Mouse (Mus musculus) stomach, embryonic 14.5 days (tissue): ENCODE data around the gene Lgr5. TPM values are rescaled to one million over a fixed set of nuclear protein-coding genes. Genes with fewer than 3 reads are reported as not detected.

ENCODE experiments used
- ATAC-seq: fragments of 200-750 bp; cut with Nextera tagmentation; 2 replicates; pipeline ENCODE4 v1.8.0; 2017; ENCODE audit warnings: low read depth, moderate TSS enrichment; ENCODE audit not compliant: insufficient number of reproducible peaks, insufficient read depth, low FRiP score
- H3K27ac ChIP-seq: fragments of 300-500 bp; sonication (generic); 2 replicates; pipeline ENCODE4 v1.5.1; 2014; ENCODE audit warnings: mild to moderate bottlenecking, low read length, moderate library complexity, mixed read lengths
- H3K27me3 ChIP-seq: fragments of 300-500 bp; sonication (generic); 2 replicates; pipeline ENCODE4 v1.6.1; 2014; ENCODE audit warnings: low read length, control low read depth, mixed read lengths; ENCODE audit not compliant: control insufficient read depth, insufficient read depth
- H3K36me3 ChIP-seq: fragments of 300-500 bp; sonication (generic); 2 replicates; pipeline ENCODE4 v1.6.1; 2014; ENCODE audit warnings: mild to moderate bottlenecking, control low read depth, low read length, moderate library complexity, mixed read lengths; ENCODE audit not compliant: control insufficient read depth, insufficient read depth
- H3K4me1 ChIP-seq: fragments of 300-500 bp; sonication (generic); 2 replicates; pipeline ENCODE4 v1.6.1; 2014; ENCODE audit warnings: low read length, control low read depth, mixed read lengths; ENCODE audit not compliant: control insufficient read depth, insufficient read depth
- H3K4me2 ChIP-seq: fragments of 300-500 bp; sonication (generic); replicated peaks from 2 replicates; pipeline ENCODE4 v1.6.1; 2014; ENCODE audit warnings: low read depth, low read length, control low read depth
- H3K4me3 ChIP-seq: fragments of 300-500 bp; sonication (generic); 2 replicates; pipeline ENCODE4 v1.5.1; 2014; ENCODE audit warnings: low read depth, low read length, control low read depth
- H3K9ac ChIP-seq: fragments of 300-500 bp; sonication (generic); replicated peaks from 2 replicates; pipeline ENCODE4 v1.6.1; 2014; ENCODE audit warnings: low read depth, mild to moderate bottlenecking, control low read depth, low read length, moderate library complexity, mixed read lengths
- H3K9me3 ChIP-seq: fragments of 300-500 bp; sonication (generic); 2 replicates; pipeline ENCODE4 v1.6.1; 2016; ENCODE audit warnings: low read depth, low read length, control low read depth; ENCODE audit not compliant: control insufficient read depth
- WGBS: fragments of 180-500 bp; shearing (Covaris S2); extraction: QIAGEN DNeasy Blood & Tissue Kit; methylation state at CpG from one replicate; pipeline ENCODE4 v1.1.7; 2014; 5-methylcytosine and 5-hydroxymethylcytosine counted together
- polyA plus RNA-seq: library from polyadenylated mRNA; unstranded; fragments of >200 nt; fragmentation: Nextera tagmentation; extraction: Ambion mirVana; gene quantifications from 2 replicates; pipeline ENCODE4 v1.2.1, GENCODE M21; 2014

Gene Lgr5
- polyA plus RNA-seq, 1 experiment from 2014 or later = 3.5 TPM

DNA sequence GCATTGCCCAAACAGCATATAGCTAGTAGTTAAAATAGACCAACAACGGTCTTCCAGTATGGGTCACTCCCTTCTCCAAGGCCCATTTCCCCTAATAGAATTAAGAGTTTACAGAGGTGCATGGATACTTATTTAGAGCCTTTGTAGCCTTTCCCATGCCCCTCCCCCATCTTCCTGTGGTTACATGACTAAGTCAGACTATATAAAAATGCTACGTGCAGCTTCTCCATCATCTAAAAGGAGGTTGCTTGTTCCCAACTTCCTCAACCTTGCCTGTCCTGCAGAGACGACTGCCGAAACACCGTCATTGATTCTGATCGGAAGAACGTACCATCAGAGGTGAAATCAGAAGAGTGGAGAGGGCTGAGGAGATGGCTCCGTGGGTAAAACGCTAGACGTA, 82.4 kb downstream of the Lgr5 start:
- no peak overlapping the region for H3K27ac ChIP-seq
- H3K27me3 ChIP-seq = no peaks in the 10 kb centered on the region
- H3K9me3 ChIP-seq = no peaks in the 10 kb centered on the region
- no peaks in the 10 kb centered on the region for H3K4me1 ChIP-seq
- no peak overlapping the region for H3K4me2 ChIP-seq
- 78% methylated on average over 10 of the region's 10 CpGs for WGBS
- no peaks in the 10 kb centered on the region for H3K36me3 ChIP-seq
- no peak for ATAC-seq
- no peak overlapping the region for H3K9ac ChIP-seq
- no peak overlapping the region for H3K4me3 ChIP-seq

- Histone ChIP-seq H3K9me3 (no peaks in the 10 kb centered on the region), H3K9ac (no peak overlapping the region), H3K4me3 (no peak overlapping the region), H3K27me3 (no peaks in the 10 kb centered on the region), H3K4me1 (peaks cover 4% of the 10 kb centered on the region; the same call in 1 of the 2 replicates), H3K36me3 (no peaks in the 10 kb centered on the region), H3K4me2 (peak overlapping the region; percentile 13), H3K27ac (no peak overlapping the region)
- 2% methylated on average over 7 of the region's 7 CpGs for WGBS
- no peak for ATAC-seq
Measured at GRCm38 (mm10) chr10:115493778-115494141, 93.8 kb downstream of the Lgr5 start.

DNA sequence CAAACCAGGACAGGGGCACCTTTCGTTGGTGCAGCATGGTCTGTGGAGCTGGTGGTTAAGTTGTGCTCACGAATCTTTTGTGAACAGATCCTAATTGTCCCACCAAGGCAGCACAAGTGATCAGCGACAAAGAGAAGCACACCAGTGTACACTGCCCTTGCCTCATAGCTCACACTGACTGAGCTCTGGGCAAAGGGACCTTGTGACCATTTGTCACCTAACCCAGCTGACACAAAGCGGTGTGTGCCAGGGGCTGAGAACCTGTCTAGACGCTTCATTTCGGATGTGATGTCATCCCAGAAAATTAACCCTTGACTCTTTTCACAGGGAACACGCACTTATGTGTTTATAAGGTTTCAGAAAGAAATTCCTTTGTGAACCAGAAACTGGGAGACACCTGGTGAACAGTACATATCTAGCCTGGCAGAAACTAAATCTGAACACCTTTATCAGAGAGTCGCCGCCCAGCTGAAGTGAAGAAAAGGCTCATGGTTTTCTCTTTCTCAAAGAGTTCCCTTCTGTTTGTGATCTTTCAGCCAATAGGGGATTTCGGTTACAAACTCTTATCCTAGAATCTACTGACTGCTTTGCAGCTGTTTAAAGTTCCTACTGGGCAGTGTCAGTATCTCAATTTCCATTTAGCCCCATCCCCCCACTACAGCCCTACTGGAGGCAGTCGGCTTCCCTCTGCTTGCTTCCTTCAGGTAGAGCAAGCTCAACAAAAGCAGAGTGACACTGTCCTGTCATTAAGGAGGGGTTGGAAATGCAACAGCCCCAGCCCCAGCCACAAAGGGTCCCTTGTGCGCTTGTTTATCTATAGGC, 94.4 kb downstream of the Lgr5 start:
- peaks cover 4% of the 10 kb centered on the region; the same call in 1 of the 2 replicates for H3K4me1 ChIP-seq
- 28% methylated on average over 12 of the region's 12 CpGs for WGBS
- peak overlapping the region; percentile 13 for H3K4me2 ChIP-seq
- no peaks in the 10 kb centered on the region for H3K9me3 ChIP-seq
- no peaks in the 10 kb centered on the region for H3K36me3 ChIP-seq
- H3K27me3 ChIP-seq = no peaks in the 10 kb centered on the region
- ATAC-seq = peak; percentile 46; the same call in 1 of the 2 replicates
- no peak overlapping the region for H3K27ac ChIP-seq
- no peak overlapping the region for H3K4me3 ChIP-seq
- H3K9ac ChIP-seq = no peak overlapping the region

GRCm38 (mm10) chr10:115491803-115492510, 95.6 kb downstream of the Lgr5 start:
- WGBS = 93% methylated on average over 7 of the region's 7 CpGs
- H3K4me2 ChIP-seq = no peak overlapping the region
- no peak overlapping the region for H3K27ac ChIP-seq
- H3K9ac ChIP-seq = no peak overlapping the region
- H3K4me3 ChIP-seq = no peak overlapping the region
- ATAC-seq = no peak
- no peaks in the 10 kb centered on the region for H3K36me3 ChIP-seq
- H3K27me3 ChIP-seq = no peaks in the 10 kb centered on the region
- peaks cover 4% of the 10 kb centered on the region; the same call in 1 of the 2 replicates for H3K4me1 ChIP-seq
- H3K9me3 ChIP-seq = no peaks in the 10 kb centered on the region

- no peak overlapping the region for H3K4me2 ChIP-seq
- no peaks in the 10 kb centered on the region for H3K36me3 ChIP-seq
- no peaks in the 10 kb centered on the region for H3K9me3 ChIP-seq
- WGBS = 76% methylated on average over 2 of the region's 2 CpGs
- no peaks in the 10 kb centered on the region for H3K4me1 ChIP-seq
- no peak overlapping the region for H3K9ac ChIP-seq
- no peak overlapping the region for H3K27ac ChIP-seq
- no peaks in the 10 kb centered on the region for H3K27me3 ChIP-seq
- ATAC-seq = no peak
- no peak overlapping the region for H3K4me3 ChIP-seq
Measured at GRCm38 (mm10) chr10:115485602-115486001, 102.0 kb downstream of the Lgr5 start.

DNA sequence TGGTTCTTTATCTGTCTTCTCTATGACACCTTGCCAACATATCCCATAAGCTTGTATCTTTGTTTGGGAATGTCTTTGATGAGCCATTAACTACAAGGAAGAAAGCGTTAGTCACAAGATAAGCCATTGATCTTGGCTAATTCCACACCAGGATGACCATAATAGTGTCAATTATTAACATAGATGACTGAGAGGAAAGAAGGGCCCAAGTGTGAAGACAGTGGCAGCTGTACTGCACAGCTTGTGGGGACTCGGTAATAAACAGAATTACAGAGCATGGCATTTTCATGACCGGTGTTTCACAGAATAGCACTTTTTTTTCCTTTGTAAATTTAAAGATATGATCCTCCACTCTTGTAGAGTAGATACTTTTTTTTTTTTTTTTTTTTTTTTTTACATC, 102.9 kb downstream of the Lgr5 start:
- Histone ChIP-seq H3K4me3 (no peak overlapping the region), H3K27me3 (no peaks in the 10 kb centered on the region), H3K27ac (no peak overlapping the region), H3K4me1 (no peaks in the 10 kb centered on the region), H3K36me3 (no peaks in the 10 kb centered on the region), H3K9ac (no peak overlapping the region), H3K4me2 (no peak overlapping the region), H3K9me3 (no peaks in the 10 kb centered on the region)
- WGBS = 62% methylated on average over 3 of the region's 3 CpGs
- no peak for ATAC-seq

DNA sequence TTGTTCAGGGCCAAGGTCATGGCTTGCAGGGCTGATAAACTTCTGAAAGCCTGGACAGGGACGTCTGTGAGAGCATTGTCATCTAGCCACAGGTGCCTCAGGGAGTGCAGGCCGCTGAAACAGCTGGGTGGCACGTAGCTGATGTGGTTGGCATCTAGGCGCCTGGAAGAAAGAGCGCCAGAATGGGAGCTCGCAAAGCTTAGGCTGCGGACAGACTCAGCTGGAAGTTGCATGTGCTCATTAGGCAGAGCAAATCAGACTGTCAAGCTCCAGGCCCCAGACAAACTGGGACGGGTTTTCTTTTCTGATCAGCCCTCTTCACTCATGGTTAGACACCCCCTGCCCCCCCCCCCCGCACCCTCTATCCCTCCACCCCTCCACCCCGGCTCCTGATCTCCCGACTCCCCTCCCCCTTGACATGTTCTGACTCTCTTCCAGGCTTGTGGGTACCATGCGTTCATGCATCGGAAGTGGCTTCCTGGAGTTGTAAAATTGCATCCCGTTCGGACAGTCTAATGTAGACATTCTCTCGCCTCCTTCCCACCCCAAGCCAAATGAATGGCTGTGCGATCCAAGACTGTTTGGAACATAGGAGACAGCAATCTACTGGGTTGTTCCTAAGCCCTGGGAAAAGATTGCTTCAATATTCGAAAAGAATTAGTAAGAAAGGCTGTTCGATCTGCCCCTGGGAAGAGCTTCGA, 109.0 kb downstream of the Lgr5 start:
- H3K4me1 ChIP-seq = no peaks in the 10 kb centered on the region
- 0 out of 2 replicates have a peak, but pooled peaks have one; percentile 49 for ATAC-seq
- WGBS = 21% methylated on average over 20 of the region's 20 CpGs
- H3K4me2 ChIP-seq = peak overlapping the region; percentile 40
- H3K27me3 ChIP-seq = no peaks in the 10 kb centered on the region
- no peak overlapping the region for H3K9ac ChIP-seq
- H3K36me3 ChIP-seq = no peaks in the 10 kb centered on the region
- H3K4me3 ChIP-seq = no peak overlapping the region
- no peaks in the 10 kb centered on the region for H3K9me3 ChIP-seq
- no peak overlapping the region for H3K27ac ChIP-seq

DNA sequence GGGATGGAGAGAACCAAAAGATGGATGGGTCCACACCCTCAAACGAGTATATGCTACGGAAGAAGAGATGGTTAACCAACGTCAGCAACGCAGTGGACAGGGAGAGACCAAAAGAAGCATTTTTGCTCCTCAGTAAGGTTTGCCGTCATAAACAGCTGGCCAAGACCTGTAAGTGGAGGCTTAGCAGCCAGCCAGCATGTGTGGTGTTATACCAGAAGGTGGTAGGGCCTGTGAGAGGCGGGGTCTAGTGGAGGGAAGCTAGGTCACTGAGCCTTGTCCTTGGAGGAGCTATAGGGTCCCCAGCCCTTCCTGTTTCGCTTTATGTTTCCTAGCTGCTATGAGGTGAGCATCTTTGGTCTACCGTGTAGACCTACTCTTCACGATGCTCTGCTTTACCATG, 111.1 kb downstream of the Lgr5 start:
- Histone ChIP-seq H3K4me1 (no peaks in the 10 kb centered on the region), H3K9me3 (no peaks in the 10 kb centered on the region), H3K36me3 (no peaks in the 10 kb centered on the region), H3K4me3 (no peak overlapping the region), H3K9ac (no peak overlapping the region), H3K4me2 (no peak overlapping the region), H3K27me3 (no peaks in the 10 kb centered on the region), H3K27ac (no peak overlapping the region)
- WGBS = 91% methylated on average over 9 of the region's 9 CpGs
- no peak for ATAC-seq
